Mouse (Mus musculus) neural tube, embryonic 14.5 days (tissue): ENCODE results near the gene Herc2. TPM values are rescaled to one million over a fixed set of nuclear protein-coding genes. Genes with fewer than 3 reads are reported as not detected.

Source experiments
- ATAC-seq: fragments of 200-750 bp; cut with Nextera tagmentation; 2 replicates; pipeline ENCODE4 v1.8.0; 2017; ENCODE audit warnings: low read depth, mild to moderate bottlenecking, moderate TSS enrichment, moderate library complexity
- H3K27ac ChIP-seq: fragments of 300-500 bp; sonication (generic); 2 replicates; pipeline ENCODE4 v1.5.1; 2014; ENCODE audit warnings: low read depth, mild to moderate bottlenecking, control low read depth, low read length, moderate library complexity, mixed read lengths
- H3K27me3 ChIP-seq: fragments of 300-500 bp; sonication (generic); 2 replicates; pipeline ENCODE4 v1.6.1; 2014; ENCODE audit warnings: low read length; ENCODE audit not compliant: control insufficient read depth, insufficient read depth
- H3K36me3 ChIP-seq: fragments of 300-500 bp; sonication (generic); 2 replicates; pipeline ENCODE4 v1.6.1; 2014; ENCODE audit warnings: low read length, mixed read lengths; ENCODE audit not compliant: control insufficient read depth, insufficient read depth
- H3K4me1 ChIP-seq: fragments of 300-500 bp; sonication (generic); 2 replicates; pipeline ENCODE4 v1.6.1; 2014; ENCODE audit warnings: low read length; ENCODE audit not compliant: control insufficient read depth, insufficient read depth
- H3K4me2 ChIP-seq: fragments of 300-500 bp; sonication (generic); 2 replicates; pipeline ENCODE4 v1.6.1; 2014; ENCODE audit warnings: mild to moderate bottlenecking, low read depth, low read length, control low read depth
- H3K4me3 ChIP-seq: fragments of 300-500 bp; sonication (generic); 2 replicates; pipeline ENCODE4 v1.5.1; 2014; ENCODE audit warnings: low read depth, low read length, control low read depth, mixed read lengths
- H3K9ac ChIP-seq: fragments of 300-500 bp; sonication (generic); replicated peaks from 2 replicates; pipeline ENCODE4 v1.6.1; 2014; ENCODE audit warnings: low read depth, mild to moderate bottlenecking, control low read depth, low read length, mixed read lengths
- H3K9me3 ChIP-seq: fragments of 300-500 bp; sonication (generic); 2 replicates; pipeline ENCODE4 v1.6.1; 2016; ENCODE audit warnings: low read length; ENCODE audit not compliant: control insufficient read depth
- WGBS: fragments of 180-500 bp; shearing (Covaris S2); extraction: QIAGEN DNeasy Blood & Tissue Kit; methylation state at CpG from one replicate; pipeline ENCODE4 v1.1.7; 2014; 5-methylcytosine and 5-hydroxymethylcytosine counted together
- polyA plus RNA-seq: library from polyadenylated mRNA; unstranded; fragments of >200 nt; fragmentation: Nextera tagmentation; extraction: Ambion mirVana; gene quantifications from 2 replicates; pipeline ENCODE4 v1.2.1, GENCODE M21; 2014

Gene Herc2
- polyA plus RNA-seq, 1 experiment from 2014 or later = 66.4 TPM

DNA sequence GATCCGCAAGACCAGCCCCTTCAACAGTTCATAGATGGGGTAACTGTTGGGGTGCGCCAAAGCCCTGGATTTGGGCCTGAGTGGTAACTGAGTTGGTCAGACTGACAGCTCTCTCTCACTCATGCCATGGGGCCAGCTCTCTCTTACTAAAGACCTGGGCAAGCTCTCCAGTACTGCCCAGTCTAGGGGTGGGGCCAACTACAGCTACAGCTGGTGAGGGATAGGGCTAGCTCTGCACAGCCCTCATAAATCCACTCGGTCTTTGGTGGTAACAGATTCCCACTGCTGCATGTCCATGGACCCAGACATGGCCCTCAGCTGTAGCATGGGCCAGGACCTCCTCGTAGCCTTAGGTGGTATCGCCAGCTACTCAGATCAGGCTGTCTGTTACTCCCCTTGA, 41.4 kb downstream of the Herc2 start:
- Histone ChIP-seq H3K27me3 (no peaks in the 10 kb centered on the region), H3K9ac (no peak overlapping the region), H3K4me3 (no peak overlapping the region), H3K4me1 (no peaks in the 10 kb centered on the region), H3K4me2 (no peak overlapping the region), H3K36me3 (peaks cover 52% of the 10 kb centered on the region), H3K9me3 (no peaks in the 10 kb centered on the region), H3K27ac (no peak overlapping the region)
- no peak for ATAC-seq
- WGBS = 96% methylated on average over 5 of the region's 5 CpGs

DNA sequence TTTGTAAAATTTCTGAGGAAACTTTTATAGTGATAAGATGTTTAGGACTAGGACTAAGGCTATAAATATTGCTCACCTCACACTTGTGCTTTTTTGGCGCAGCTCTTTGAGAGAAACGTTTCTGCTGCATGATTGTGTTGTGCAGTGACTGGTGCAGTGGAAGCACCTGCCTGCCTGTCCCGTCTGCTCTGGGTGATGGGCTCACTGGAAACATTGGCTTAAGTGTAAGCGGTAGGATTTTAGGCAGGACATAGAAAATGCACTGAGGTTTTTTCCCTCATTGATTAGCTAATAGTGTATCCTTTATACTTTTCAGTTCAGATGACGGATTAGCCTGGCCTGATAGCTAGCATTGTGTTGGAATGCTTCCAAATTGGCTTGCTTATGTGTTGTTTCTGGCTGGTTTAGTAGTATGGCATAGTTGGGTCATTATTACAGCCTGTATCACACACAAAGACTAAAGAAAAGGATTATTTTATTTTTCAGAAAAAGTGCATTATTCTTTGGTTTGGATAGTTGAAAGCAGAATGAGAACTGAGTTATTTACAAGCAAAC, 52.4 kb downstream of the Herc2 start:
- Histone ChIP-seq H3K9me3 (no peaks in the 10 kb centered on the region), H3K4me1 (no peaks in the 10 kb centered on the region), H3K4me3 (no peak overlapping the region), H3K4me2 (no peak overlapping the region), H3K9ac (no peak overlapping the region), H3K36me3 (peaks cover 48% of the 10 kb centered on the region), H3K27ac (no peak overlapping the region), H3K27me3 (no peaks in the 10 kb centered on the region)
- ATAC-seq = no peak
- 84% methylated on average over 5 of the region's 5 CpGs for WGBS

DNA sequence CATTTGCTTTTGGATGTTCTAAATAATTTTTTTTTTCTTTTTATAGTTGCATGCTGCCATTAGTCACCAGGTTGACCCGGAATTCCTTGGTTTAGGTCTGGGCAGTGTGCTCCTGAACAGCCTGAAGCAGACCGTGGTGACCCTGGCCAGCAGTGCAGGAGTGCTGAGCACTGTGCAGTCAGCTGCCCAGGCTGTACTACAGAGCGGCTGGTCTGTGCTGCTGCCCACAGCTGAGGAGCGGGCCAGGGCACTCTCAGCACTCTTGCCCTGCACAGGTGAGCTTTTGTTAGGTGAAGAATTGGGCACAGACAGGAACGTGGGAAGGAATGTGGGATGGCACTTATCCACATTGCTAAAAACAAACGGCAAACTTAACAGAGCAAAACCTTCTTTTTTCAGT, 63.0 kb downstream of the Herc2 start:
- H3K4me3 ChIP-seq = no peak overlapping the region
- no peak overlapping the region for H3K4me2 ChIP-seq
- 95% methylated on average over 6 of the region's 6 CpGs for WGBS
- ATAC-seq = no peak
- no peaks in the 10 kb centered on the region for H3K9me3 ChIP-seq
- no peak overlapping the region for H3K9ac ChIP-seq
- H3K36me3 ChIP-seq = peaks cover 26% of the 10 kb centered on the region
- H3K27me3 ChIP-seq = no peaks in the 10 kb centered on the region
- no peaks in the 10 kb centered on the region for H3K4me1 ChIP-seq
- no peak overlapping the region for H3K27ac ChIP-seq

DNA sequence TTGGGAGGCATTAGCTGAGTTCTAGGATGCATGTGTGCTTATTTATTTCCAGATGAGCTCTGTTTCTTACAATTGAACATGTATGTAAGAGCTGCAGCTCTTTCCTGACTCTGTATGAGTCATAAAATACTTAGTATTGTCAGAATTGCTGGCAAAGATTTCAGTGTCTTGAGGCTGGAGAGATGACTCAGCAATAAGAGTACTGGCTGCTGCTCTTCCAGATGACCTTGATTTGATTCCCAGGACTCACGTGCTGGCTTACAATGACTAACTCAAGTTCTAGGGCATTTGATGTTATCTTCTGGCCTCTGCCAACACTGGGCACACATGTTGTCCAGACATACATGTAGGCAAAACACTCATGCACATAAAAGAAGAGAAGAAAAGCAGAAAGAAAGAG, 64.2 kb downstream of the Herc2 start:
- H3K4me3 ChIP-seq = no peak overlapping the region
- ATAC-seq = no peak
- no peak overlapping the region for H3K27ac ChIP-seq
- no peaks in the 10 kb centered on the region for H3K4me1 ChIP-seq
- H3K36me3 ChIP-seq = peaks cover 16% of the 10 kb centered on the region; the same call in 1 of the 2 replicates
- H3K27me3 ChIP-seq = no peaks in the 10 kb centered on the region
- WGBS = 87% methylated on average over 1 of the region's 1 CpGs
- no peak overlapping the region for H3K9ac ChIP-seq
- H3K9me3 ChIP-seq = no peaks in the 10 kb centered on the region
- H3K4me2 ChIP-seq = no peak overlapping the region

- H3K4me1 ChIP-seq = no peaks in the 10 kb centered on the region
- no peak overlapping the region for H3K4me3 ChIP-seq
- ATAC-seq = no peak
- H3K36me3 ChIP-seq = peaks cover 23% of the 10 kb centered on the region; the same call in 1 of the 2 replicates
- H3K9ac ChIP-seq = no peak overlapping the region
- H3K27ac ChIP-seq = no peak overlapping the region
- H3K27me3 ChIP-seq = no peaks in the 10 kb centered on the region
- no peaks in the 10 kb centered on the region for H3K9me3 ChIP-seq
- H3K4me2 ChIP-seq = no peak overlapping the region
- WGBS = 91% methylated on average over 7 of the region's 7 CpGs
Observed at GRCm38 (mm10) chr7:56120968-56121367, 71.0 kb downstream of the Herc2 start.

GRCm38 (mm10) chr7:56121425-56121824, 71.4 kb downstream of the Herc2 start:
- Histone ChIP-seq H3K9ac (no peak overlapping the region), H3K4me3 (no peak overlapping the region), H3K27ac (no peak overlapping the region), H3K36me3 (peaks cover 26% of the 10 kb centered on the region; the same call in 1 of the 2 replicates), H3K4me1 (no peaks in the 10 kb centered on the region), H3K27me3 (no peaks in the 10 kb centered on the region), H3K4me2 (no peak overlapping the region), H3K9me3 (no peaks in the 10 kb centered on the region)
- ATAC-seq = no peak
- WGBS = 98% methylated on average over 5 of the region's 5 CpGs

DNA sequence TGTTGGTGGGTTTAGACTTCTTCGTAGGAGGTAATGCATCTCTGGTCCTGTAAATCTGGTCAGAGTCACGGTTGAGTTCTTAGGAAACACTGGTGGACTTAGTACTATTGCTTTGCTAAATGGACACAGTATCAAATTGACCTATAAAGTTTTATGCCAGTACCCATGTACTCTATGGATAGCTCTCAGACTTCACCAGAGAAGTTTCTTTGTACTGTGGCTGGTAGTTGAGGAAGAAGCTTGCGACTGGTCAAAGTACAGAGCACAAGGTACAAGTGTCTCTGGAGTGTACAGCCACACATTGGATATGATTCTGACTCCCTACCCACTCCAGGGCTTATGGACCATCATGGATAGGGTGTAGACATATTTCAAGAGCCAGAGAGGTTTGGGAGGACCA, 78.1 kb downstream of the Herc2 start:
- ATAC-seq = no peak
- no peak overlapping the region for H3K4me3 ChIP-seq
- peaks cover 25% of the 10 kb centered on the region; the same call in 1 of the 2 replicates for H3K36me3 ChIP-seq
- H3K27me3 ChIP-seq = no peaks in the 10 kb centered on the region
- H3K4me2 ChIP-seq = no peak overlapping the region
- no peaks in the 10 kb centered on the region for H3K9me3 ChIP-seq
- no peaks in the 10 kb centered on the region for H3K4me1 ChIP-seq
- no peak overlapping the region for H3K9ac ChIP-seq
- WGBS = 95% methylated on average over 3 of the region's 3 CpGs
- no peak overlapping the region for H3K27ac ChIP-seq

DNA sequence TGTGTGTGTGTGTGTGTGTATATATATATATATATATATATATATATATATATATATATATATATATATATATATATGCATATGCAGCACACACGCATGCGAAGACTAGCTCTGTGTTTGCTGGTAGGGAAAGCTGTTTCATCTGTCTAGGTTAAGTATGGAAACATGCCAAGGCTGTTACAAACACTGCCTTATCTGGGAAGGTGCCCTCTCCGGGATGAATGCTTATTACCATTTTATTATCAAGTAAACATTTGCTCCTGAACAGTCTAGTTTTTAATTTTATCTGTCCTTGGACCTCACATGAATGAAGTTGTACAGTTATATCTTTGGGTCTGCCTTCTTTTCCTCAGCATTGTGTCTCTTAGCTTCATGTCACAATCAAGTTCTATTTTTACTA, 79.6 kb downstream of the Herc2 start:
- Histone ChIP-seq H3K9ac (no peak overlapping the region), H3K27me3 (no peaks in the 10 kb centered on the region), H3K4me2 (no peak overlapping the region), H3K9me3 (no peaks in the 10 kb centered on the region), H3K4me1 (no peaks in the 10 kb centered on the region), H3K36me3 (peaks cover 32% of the 10 kb centered on the region), H3K27ac (no peak overlapping the region), H3K4me3 (no peak overlapping the region)
- WGBS = 97% methylated on average over 3 of the region's 3 CpGs
- no peak for ATAC-seq

DNA sequence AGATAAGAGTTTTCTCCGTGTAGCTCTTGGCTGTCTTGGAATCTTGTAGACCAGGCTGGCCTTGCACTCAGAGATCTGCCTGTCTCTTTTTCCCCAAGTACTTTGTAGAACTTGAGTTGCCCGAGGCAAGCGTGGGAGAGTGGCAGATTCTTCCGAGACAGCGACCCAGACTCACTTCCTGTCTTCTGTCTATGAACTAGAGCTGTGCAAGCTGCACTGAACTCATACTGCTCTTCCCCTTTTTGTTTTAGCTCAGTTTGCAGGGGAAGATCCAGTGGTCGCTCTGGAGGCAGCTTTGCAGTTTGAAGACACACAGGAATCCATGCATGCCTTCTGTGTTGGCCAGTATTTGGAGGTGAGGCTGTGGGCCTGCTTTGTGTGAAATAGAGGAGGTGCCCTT, 81.6 kb downstream of the Herc2 start:
- no peak overlapping the region for H3K9ac ChIP-seq
- H3K4me2 ChIP-seq = no peak overlapping the region
- H3K36me3 ChIP-seq = peaks cover 34% of the 10 kb centered on the region
- no peaks in the 10 kb centered on the region for H3K4me1 ChIP-seq
- no peaks in the 10 kb centered on the region for H3K9me3 ChIP-seq
- WGBS = 84% methylated on average over 6 of the region's 6 CpGs
- H3K27me3 ChIP-seq = no peaks in the 10 kb centered on the region
- no peak overlapping the region for H3K27ac ChIP-seq
- H3K4me3 ChIP-seq = no peak overlapping the region
- no peak for ATAC-seq
